Comparison of ENCODE assay signal across 8 mouse cellular contexts in genomic region chr17:46110402-46111289, GRCm38 (mm10). TPM values are rescaled to one million over a fixed set of nuclear protein-coding genes. Genes with fewer than 3 reads are reported as not detected.
DNase-seq lines count a peak whose midpoint lies in the region; ATAC-seq lines count a peak whose summit lies in the region.

Gene Mrps18a (plus strand): TSS chr17:46110986.

- peak within 1 kb of the TSS; percentile 93 for H3K4me3 ChIP-seq in hindbrain, embryonic 15.5 days
- H3K4me3 ChIP-seq in macrophage (ENCODE audit: inconsistent target) = peak within 1 kb of the TSS; percentile 79

- peaks cover 8% of the 10 kb centered on the region; the same call in 1 of the 2 replicates for H3K27me3 ChIP-seq in hindbrain, embryonic 15.5 days

- H3K4me2 ChIP-seq in hindbrain, embryonic 15.5 days = peak within 1 kb of the TSS; percentile 71

- H3K79me2 ChIP-seq in macrophage (ENCODE audit: inconsistent target) = peaks cover 47% of the 10 kb centered on the region

- peak within 1 kb of the TSS; percentile 83 for H3K9ac ChIP-seq in hindbrain, embryonic 15.5 days

- 5% methylated on average over 38 of the region's 38 CpGs for WGBS in hindbrain, embryonic 15.5 days
- 6% methylated on average over 36 of the region's 38 CpGs for WGBS in macrophage (ENCODE audit: missing documents)

- peaks cover 18% of the 10 kb centered on the region for H3K4me1 ChIP-seq in hindbrain, embryonic 15.5 days (replicated peaks)

- peak; percentile 86 for DNase-seq in R1 (ENCODE audit: low read depth, low spot score)
- peak; percentile 88 to 92 for DNase-seq in cerebellum, postnatal 25 days
- DNase-seq in frontal cortex, postnatal 36 days (ENCODE audit: low spot score in 2 of 2) = peak; percentile 85 to 88
- DNase-seq in left cerebral cortex, adult 18-20 months (ENCODE audit: low spot score in 2 of 2) = peak; percentile 89
- DNase-seq in right cerebral cortex, adult 18-20 months = peak; percentile 91
- DNase-seq in urinary bladder, postnatal 10 days (ENCODE audit: low spot score) = peak; percentile 35

- peak; percentile 98 for ATAC-seq in hindbrain, embryonic 15.5 days (ENCODE audit: low FRiP score, low read depth)

- no peaks in the 10 kb centered on the region for H3K9me3 ChIP-seq in hindbrain, embryonic 15.5 days

- H3K36me3 ChIP-seq in hindbrain, embryonic 15.5 days = no peaks in the 10 kb centered on the region
- no peaks in the 10 kb centered on the region; the same call in 1 of the 2 replicates for H3K36me3 ChIP-seq in macrophage (ENCODE audit: inconsistent target)

- peak within 1 kb of the TSS; percentile 88 for H3K27ac ChIP-seq in hindbrain, embryonic 15.5 days (replicated peaks)
- peak within 1 kb of the TSS; percentile 27 for H3K27ac ChIP-seq in macrophage

RNA-seq across cellular contexts. Expression of gene Mrps18a, which starts in this region (rescaled TPM):
- polyA plus RNA-seq in hindbrain, embryonic 15.5 days (2015; fragmentation: Nextera tagmentation; extraction: Ambion mirVana) = 145 and 154 TPM in 2 replicates
- 10 to 100 TPM; 85.6 to 86.3 TPM for total RNA-seq in left cerebral cortex, adult 18-20 months (2021)
- 10 to 100 TPM in 25 of 26 experiments, 1 to 10 TPM in 1; 8.1 to 45.3 (median 31.7) TPM for total RNA-seq in macrophage (2018; cell fraction: chromatin; rRNA removed)
- total RNA-seq in macrophage (2018; cell fraction: cytosol; rRNA removed) = 10 to 100 TPM; 47.4 to 85.6 (median 68.3) TPM
- 10 to 100 TPM; 12.8 to 46.0 (median 33.9) TPM for total RNA-seq in macrophage (2018; cell fraction: nucleus; rRNA removed)
- polyA plus RNA-seq in macrophage (2018) = 44.6 to 65.2 TPM (median 53.4 TPM) in 3 replicates

Comparison
In these comparisons a context has a peak if more than half of its experiments do, and no peak if none do; other contexts are left out.
1. Peak in every context shown above with its lines: DNase-seq, ATAC-seq, H3K4me3 ChIP-seq and H3K27ac ChIP-seq.
2. DNase-seq: peak in every context shown above with its lines; median percentile 91 in right cerebral cortex, adult 18-20 months; 90 in cerebellum, postnatal 25 days; 89 in left cerebral cortex, adult 18-20 months; 86 in frontal cortex, postnatal 36 days; 86 in R1; 35 in urinary bladder, postnatal 10 days.